Mouse (Mus musculus) urinary bladder, postnatal 36 days (tissue): ENCODE measurements around the gene Fam104a.
A peak's percentile ranks its signal among the peaks of the same experiment; 100 is the strongest.

Source experiments
- DNase-seq, 2 experiments: peaks; one replicate each; pipeline ENCODE4 v3.0.0; 2022; ENCODE audit warnings: low spot score in 2 of 2, mixed read lengths in 1 of 2

Gene Fam104a

GRCm38 (mm10) chr11:113683957-113684706, at the start of gene Fam104a, which contains the start of gene D11Wsu47e:
Gene Fam104a (minus strand): TSS chr11:113684155.
Gene D11Wsu47e (plus strand): TSS chr11:113684412.
- peak; percentile 94 to 95 for DNase-seq

DNA sequence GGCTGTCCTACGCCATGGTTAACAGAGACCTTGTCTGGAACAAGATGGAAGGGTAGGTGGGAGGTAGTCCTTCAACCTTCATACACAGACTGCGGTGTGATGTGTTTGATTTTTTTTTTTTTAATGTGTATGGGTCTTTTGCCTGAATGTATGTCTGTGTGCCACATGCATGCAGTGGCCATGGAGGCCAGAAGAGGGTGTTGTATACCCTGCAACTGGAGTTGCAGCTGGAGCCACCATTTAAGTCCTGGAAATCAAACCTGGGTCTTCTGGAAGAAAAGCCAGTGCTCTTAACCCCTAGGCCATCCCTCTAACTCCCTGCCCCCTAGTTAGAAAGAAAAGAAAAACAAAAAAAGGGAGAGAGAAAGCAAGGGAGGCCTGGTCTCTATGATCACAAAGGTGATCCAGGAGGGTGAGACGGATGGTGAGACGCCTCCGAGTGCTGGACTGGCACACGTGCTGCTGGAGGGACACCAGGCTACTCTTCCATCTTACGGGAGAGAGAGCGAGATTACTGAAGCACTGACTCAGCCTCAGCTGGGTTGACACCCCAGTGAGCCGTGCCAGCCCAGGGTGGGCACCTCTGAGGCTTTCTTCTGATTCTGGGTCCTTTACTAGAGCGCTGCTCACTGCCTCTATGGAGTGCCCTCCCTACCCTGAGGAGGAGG, 48.1 kb upstream of the Fam104a start:
- no peak for DNase-seq

DNA sequence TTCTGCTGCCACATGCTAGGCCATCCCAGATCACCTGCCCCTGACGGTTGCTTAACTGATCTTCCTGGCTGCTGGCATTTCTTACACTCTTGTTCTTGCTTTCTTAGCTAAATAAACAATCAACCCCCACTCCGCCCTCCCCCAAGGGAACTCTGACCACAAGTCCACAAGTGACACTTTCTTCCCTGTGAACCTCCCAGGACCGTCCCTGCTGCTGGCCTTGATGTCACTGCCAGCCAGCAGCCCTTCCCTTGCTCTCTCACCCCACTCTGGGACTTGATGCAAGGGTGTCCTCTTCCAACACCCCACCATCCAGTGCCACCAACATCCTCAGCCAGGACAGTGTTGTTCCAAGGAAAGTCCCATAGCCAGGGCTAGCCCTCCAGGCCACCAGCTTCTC, 46.9 kb upstream of the Fam104a start:
- no peak for DNase-seq

GRCm38 (mm10) chr11:113729917-113730316, 46.0 kb upstream of the Fam104a start:
- DNase-seq = peak in 1 of 2 experiments; percentile 57

- DNase-seq = no peak
These were observed 45.3 kb upstream of the Fam104a start for GRCm38 (mm10) chr11:113729239-113729638.

DNA sequence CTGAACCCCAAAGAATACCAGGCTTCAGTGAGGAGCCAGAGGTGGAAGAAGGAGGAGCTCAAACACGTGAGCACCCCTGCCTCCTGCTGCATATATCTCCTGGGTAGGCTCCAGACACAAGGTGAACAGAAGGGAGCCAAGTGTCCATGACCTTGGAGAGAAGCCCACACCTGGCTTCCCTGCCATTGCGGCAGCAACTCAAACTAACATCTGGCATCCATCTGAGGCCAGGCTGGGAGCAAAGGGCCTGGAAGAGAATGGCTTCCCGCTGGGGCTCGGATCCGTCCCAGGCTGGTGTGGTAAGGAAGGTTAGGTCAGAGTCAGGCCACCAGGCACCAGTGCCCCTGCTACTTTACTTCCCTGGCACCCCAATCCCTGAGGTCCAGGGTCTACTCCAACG, 44.0 kb upstream of the Fam104a start:
- DNase-seq = no peak

- no peak for DNase-seq
These were observed 43.3 kb upstream of the Fam104a start for GRCm38 (mm10) chr11:113726994-113727888.

DNA sequence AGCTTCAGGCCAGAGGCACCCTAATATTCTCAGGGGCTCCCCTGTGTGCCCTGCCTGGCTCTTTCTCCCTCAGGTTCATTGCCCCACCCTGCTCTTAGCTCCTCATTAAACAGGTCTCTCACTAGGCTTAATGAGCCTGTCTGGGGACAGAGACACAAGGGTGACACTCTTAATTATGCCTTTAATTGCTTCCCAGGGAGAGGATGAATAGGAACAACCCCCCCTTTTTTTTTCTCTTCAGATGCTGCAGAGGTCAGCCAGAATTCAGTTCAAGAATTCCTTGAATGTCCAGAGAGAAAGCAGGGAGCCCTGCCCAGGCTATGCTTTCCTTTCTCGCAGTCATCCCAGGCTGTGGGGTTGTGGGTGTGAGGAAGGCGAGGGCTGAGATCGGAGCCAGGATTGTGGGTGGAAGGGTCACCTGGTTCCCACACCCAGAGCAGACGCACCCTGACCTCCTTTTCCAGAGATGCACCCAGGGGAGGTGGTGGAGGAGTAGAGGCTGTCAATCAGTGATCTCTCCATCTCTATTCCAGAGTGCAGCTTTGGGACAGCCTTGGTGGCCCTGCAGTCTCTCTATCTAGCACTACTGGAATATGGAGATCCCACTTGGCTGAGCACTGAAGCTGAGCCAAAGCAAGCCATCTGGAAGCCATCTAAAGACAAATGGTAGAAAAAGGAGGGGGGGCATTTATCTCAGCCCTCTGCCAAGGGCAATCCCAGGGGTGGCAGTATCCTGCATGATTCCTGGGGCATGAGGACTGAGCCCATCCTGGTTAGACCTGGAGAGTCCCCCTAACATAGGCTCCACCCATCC, 41.5 kb upstream of the Fam104a start:
- no peak for DNase-seq

DNA sequence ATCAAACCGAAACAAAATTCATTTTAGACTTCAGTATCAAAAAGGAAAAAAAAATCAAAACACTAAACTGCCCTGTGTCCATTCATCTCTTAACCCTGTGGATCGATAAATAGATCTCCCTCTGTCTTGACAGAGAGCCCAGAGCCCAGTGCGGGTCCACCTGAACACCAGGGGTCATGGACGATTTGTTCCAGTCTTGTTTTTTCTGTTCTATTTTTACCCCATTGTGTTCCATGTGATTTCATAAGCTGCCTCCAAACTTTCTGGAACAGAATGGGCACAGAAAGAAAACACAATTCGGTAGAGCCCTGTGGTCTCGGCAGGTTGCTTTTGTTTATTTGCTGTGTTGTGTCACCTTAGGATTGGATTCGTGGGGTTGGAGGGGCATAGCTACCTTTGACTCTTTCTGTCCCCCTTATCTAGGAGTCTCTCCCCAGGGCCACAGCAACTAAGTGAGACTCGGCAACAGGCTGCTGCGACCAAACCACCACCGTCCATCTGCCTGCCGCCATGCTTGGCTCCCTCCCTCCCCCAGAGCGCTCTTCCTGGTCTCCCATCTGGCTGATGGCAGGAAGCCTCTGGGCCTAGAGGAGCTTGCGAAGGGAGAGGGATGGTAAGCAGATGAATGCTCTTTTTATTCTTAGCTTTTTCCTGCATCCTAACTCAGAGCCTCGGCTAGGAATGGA, 38.6 kb upstream of the Fam104a start:
- no peak for DNase-seq

- no peak for DNase-seq
These were observed 33.9 kb upstream of the Fam104a start for GRCm38 (mm10) chr11:113717767-113718424.

GRCm38 (mm10) chr11:113716132-113716531, 32.2 kb upstream of the Fam104a start:
- DNase-seq = no peak

DNA sequence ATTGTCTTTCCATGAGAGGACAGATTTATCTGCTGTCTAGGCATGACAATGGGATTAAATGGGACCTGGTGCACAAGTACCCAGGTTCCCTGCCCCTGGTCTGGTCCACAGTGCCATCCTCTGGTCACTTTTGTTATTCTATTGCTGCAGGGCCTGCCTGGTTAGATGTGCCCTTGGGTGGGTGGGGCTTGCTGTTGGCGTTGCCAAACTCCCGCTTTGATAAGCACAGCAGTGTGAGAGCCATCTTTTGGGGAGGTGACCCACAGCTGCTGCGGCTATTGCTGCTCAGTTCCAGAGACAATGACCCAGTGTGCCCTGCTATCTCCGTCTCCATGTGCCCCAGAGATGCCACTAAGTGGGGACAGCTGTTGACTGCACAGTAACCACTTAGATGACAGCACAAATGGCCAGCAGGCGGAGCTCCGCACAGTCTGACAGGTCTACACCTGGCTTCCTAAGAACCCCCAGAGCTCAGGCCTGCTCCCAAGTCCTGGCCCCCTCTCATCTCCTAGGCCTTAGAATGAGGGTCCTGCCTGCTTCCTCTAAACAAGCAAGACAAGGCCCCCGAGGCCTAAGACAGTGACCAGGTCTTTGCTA, 31.2 kb upstream of the Fam104a start:
- DNase-seq = no peak

DNA sequence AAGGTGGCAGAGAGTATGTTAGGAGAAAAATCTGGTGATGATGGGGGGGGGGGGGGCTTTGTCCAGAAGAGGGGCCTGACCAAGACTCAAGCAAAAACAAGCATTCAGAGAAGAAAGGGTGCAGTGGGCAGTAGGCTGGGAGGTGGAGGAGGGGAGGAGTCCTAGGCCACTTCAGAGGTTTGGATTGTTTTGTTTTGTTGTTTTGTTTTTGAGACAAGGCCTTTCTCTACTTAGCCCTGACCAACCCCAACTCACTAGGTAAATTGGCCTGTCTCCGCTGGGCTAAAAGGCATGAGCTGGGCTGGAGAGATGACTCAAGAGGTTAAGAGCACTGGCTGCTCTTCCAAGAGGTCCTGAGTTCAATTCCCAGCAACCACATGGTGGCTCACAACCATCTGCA, 27.1 kb upstream of the Fam104a start:
- no peak for DNase-seq

- DNase-seq = no peak
These were observed 26.4 kb upstream of the Fam104a start for GRCm38 (mm10) chr11:113710257-113710777.

DNA sequence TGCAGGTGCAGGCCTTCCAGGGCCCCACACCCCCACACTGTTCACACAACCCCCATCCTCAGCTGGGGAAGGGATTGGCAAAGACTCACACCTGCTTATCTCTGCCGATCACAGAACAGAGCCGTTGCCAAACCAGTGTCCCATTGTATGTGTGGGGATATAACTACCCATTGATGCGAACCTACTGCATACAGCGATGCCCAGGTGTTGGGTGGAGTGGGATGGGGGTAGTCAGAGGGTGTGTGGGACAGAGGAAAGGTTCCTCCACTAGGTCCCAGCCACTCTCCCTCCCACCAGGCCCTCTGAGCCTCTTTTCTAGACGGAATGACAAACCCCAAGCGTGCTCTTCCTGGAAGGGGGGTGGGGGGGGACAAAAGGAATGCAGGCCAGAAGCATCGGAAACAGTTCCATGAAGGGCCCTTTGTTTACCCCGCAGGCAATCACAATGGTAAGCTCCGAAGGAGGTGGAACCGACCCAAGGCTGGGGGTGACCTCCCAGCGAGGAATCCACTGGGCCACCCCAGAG, 25.8 kb upstream of the Fam104a start, which contains the start of gene Cpsf4l:
Cpsf4l (minus strand) TSS at position 287 of the 526 bp plus-strand sequence.
- no peak for DNase-seq

DNA sequence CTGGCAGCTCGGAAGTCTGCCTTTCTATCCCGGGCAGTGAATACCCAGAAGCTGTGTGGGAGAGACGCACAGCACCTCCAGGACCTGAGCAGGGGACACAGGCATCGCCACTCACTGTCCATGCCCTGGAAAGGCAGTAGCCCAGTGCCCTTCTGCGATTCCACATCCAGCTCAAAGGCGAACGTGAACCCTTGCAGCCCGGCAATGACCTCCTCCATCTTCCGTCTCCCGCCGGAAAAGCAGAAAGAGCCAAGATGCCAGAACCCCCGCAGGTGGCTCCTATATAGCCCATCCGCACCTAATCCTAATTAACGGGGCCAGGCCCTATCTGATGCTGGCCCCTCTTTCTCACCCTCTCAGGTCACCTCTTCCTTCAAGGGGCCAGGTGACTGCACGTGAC, 25.3 kb upstream of the Fam104a start:
- DNase-seq = no peak

DNA sequence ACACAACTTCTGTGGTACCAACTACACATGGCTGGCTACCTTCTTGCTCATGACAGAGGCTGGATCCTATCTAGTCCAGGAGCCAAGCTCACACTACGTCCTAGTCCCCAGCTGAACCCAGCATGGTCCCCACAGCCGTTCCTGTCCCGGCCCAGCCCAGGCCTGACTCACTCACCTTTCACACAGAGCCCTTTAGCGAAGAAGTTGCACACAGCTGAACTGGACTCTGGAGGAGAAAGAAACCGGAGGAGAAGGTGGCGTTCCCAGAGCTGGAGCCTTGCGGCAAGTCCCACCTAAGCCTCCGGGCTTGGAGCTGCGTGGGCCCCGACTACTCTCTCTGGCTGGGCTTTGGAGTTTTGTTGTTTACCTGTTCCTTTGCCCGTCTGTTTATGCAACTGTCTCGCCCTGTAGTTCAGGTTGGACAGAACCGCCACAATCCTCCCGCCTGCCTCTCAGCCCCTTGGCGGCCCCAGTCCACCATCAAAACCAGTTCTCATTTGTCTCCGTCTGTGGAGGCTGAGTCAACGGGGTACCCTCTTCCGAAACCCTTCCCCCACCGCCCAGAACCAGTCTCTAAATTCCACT, 24.8 kb upstream of the Fam104a start:
- DNase-seq = peak; percentile 75 to 77

- DNase-seq = no peak
These were observed 22.2 kb upstream of the Fam104a start for GRCm38 (mm10) chr11:113705966-113706652.
